ENCODE assay signal across 8 mouse cellular contexts in the genomic region with DNA sequence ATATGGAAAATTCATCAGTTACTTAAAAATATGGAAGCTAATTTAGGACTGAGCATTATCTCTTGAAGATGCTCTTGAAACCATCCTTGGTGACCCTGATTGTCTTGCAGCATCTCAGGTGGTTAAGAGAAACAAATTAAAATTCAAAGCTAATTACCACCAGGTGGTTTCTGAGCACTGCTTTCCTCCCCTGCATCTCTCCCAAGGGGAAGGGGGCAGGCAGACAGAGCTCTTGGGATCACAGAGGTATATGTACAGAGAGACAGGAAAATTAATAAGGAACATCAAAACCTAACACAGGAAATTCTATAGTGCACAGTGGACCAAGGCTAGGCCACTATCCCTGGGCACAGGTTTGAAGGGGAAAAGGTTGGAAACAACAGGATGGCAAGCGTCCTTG. TPM values are rescaled to one million over a fixed set of nuclear protein-coding genes. Genes with fewer than 3 reads are reported as not detected.
DNase-seq lines count a peak whose midpoint lies in the region; ATAC-seq and TF ChIP-seq lines count a peak whose summit lies in the region.

No protein-coding gene starts in this region.

- H3K27me3 ChIP-seq in hindbrain, embryonic 11.5 days (ENCODE audit: control insufficient read depth, insufficient read depth, low read length): no peaks in the 10 kb centered on the region

- H3K9me3 ChIP-seq in hindbrain, embryonic 11.5 days (ENCODE audit: control insufficient read depth, low read length): no peaks in the 10 kb centered on the region

- TF ChIP-seq CTCF in left cerebral cortex, adult 2 months (IDR thresholded peaks at IDR 0.05): no peak; the same call in 1 of the 2 replicates

- H3K4me3 ChIP-seq in left cerebral cortex, adult 2 months: peak overlapping the region; percentile 62
- H3K4me3 ChIP-seq in hindbrain, embryonic 11.5 days (ENCODE audit: low read depth, low read length): peak overlapping the region; percentile 32

- peak overlapping the region; percentile 81 for H3K27ac ChIP-seq in left cerebral cortex, adult 2 months
- no peak overlapping the region for H3K27ac ChIP-seq in hindbrain, embryonic 11.5 days (ENCODE audit: low read depth, low read length)

- no peak for DNase-seq in left cerebral cortex, adult 2 months (ENCODE audit: extremely low spot score in 1 of 2, low spot score in 2 of 2)
- DNase-seq in left cerebral cortex, adult 11 months (ENCODE audit: low spot score): no peak
- DNase-seq in c-Kit-positive CD71-positive TER-119-positive erythroid progenitor cells, embryonic 14.5 days (ENCODE audit: low spot score): peak; percentile 7
- DNase-seq in hindbrain, embryonic 11.5 days (ENCODE audit: low spot score): peak; percentile 8
- DNase-seq in urinary bladder, postnatal 36 days (ENCODE audit: low spot score in 2 of 2): no peak
- DNase-seq in ovary, adult 18-20 months (ENCODE audit: low spot score): no peak
- DNase-seq in Muller cell, postnatal 12 days (ENCODE audit: inconsistent ontology term): no peak

- no peaks in the 10 kb centered on the region for H3K36me3 ChIP-seq in hindbrain, embryonic 11.5 days (ENCODE audit: control insufficient read depth, insufficient read depth, low read length)

- 77% methylated on average over 1 of the region's 1 CpGs for WGBS in hindbrain, embryonic 11.5 days

- ATAC-seq in hindbrain, embryonic 11.5 days (ENCODE audit: low FRiP score): peak; percentile 34; the same call in 1 of the 2 replicates
- ATAC-seq in megakaryocyte progenitor cell, adult 5-6 weeks (replicated peaks; ENCODE audit: poor library complexity): peak; percentile 15; the same call in 1 of the 2 replicates

- peak overlapping the region; percentile 50 for H3K4me2 ChIP-seq in hindbrain, embryonic 11.5 days (replicated peaks; ENCODE audit: low read depth, low read length)

- no peak overlapping the region for H3K9ac ChIP-seq in hindbrain, embryonic 11.5 days (ENCODE audit: low read depth, low read length)

- intact Hi-C loops in left cerebral cortex, adult 2 months (cut with DNase I): loop anchor here (2.0 kb wide), 2 partner anchors 26 to 28 kb away; a partner anchor contains a TSS

- no peaks in the 10 kb centered on the region for H3K4me1 ChIP-seq in hindbrain, embryonic 11.5 days (replicated peaks; ENCODE audit: control insufficient read depth, insufficient read depth, low read length)

RNA-seq across cellular contexts. Expression of a gene that starts 0.5 kb away (rescaled TPM):
- total RNA-seq in left cerebral cortex, adult 2 months (2021): 1 to 10 TPM; 3.1 to 3.8 TPM
- polyA plus RNA-seq in hindbrain, embryonic 11.5 days (2014; fragmentation: Nextera tagmentation; extraction: Ambion mirVana): 1.6 and 1.7 TPM in 2 replicates
- 5.7 and 8.7 TPM in 2 replicates for total RNA-seq in megakaryocyte progenitor cell, adult 5-6 weeks (2015)
- total RNA-seq in megakaryocyte progenitor cell, adult 5-6 weeks (2017): 3.7 and 8.6 TPM in 2 replicates

RNA-seq across cellular contexts. Expression of a gene that starts 26.6 kb away (rescaled TPM):
- total RNA-seq in left cerebral cortex, adult 2 months (2021): 1 to 10 TPM; 4.2 to 4.9 TPM
- polyA plus RNA-seq in hindbrain, embryonic 11.5 days (2014; fragmentation: Nextera tagmentation; extraction: Ambion mirVana): 0.43 and 0.56 TPM in 2 replicates
- 0.24 and 0.81 TPM in 2 replicates for total RNA-seq in megakaryocyte progenitor cell, adult 5-6 weeks (2015)
- total RNA-seq in megakaryocyte progenitor cell, adult 5-6 weeks (2017): 1.6 TPM in 1 of 2 replicates, not detected in the other

RNA-seq across cellular contexts. Expression of a gene that starts 27.5 kb away (rescaled TPM):
- total RNA-seq in left cerebral cortex, adult 2 months (2021): 1 to 10 TPM in 1 of 2 experiments, under 1 TPM in 1; 0.81 to 1.8 TPM
- not detected in 2 replicates for polyA plus RNA-seq in hindbrain, embryonic 11.5 days (2014; fragmentation: Nextera tagmentation; extraction: Ambion mirVana)
- total RNA-seq in megakaryocyte progenitor cell, adult 5-6 weeks (2015): 0.72 and 1.5 TPM in 2 replicates
- total RNA-seq in megakaryocyte progenitor cell, adult 5-6 weeks (2017): 17.2 and 21.1 TPM in 2 replicates

RNA-seq across cellular contexts. Expression of a gene that starts 27.5 kb away (rescaled TPM):
- 1 to 10 TPM in 1 of 2 experiments, under 1 TPM in 1; 0.86 to 1.2 TPM for total RNA-seq in left cerebral cortex, adult 2 months (2021)
- polyA plus RNA-seq in hindbrain, embryonic 11.5 days (2014; fragmentation: Nextera tagmentation; extraction: Ambion mirVana): 0.75 and 1.2 TPM in 2 replicates
- 10.4 and 12.6 TPM in 2 replicates for total RNA-seq in megakaryocyte progenitor cell, adult 5-6 weeks (2015)
- 7.4 and 10.9 TPM in 2 replicates for total RNA-seq in megakaryocyte progenitor cell, adult 5-6 weeks (2017)

RNA-seq across cellular contexts. Expression of a gene that starts 42.7 kb away (rescaled TPM):
- not detected for total RNA-seq in left cerebral cortex, adult 2 months (2021)
- 0.25 TPM in 1 of 2 replicates, not detected in the other for polyA plus RNA-seq in hindbrain, embryonic 11.5 days (2014; fragmentation: Nextera tagmentation; extraction: Ambion mirVana)
- 1.7 and 2.1 TPM in 2 replicates for total RNA-seq in megakaryocyte progenitor cell, adult 5-6 weeks (2015)
- 1.00 and 1.2 TPM in 2 replicates for total RNA-seq in megakaryocyte progenitor cell, adult 5-6 weeks (2017)

Comparison
In these comparisons a context has a peak if more than half of its experiments do, and no peak if none do; other contexts are left out.
1. DNase-seq: peak in c-Kit-positive CD71-positive TER-119-positive erythroid progenitor cells, embryonic 14.5 days (single experiment) and hindbrain, embryonic 11.5 days (single experiment); none in left cerebral cortex, adult 2 months (0 of 2), left cerebral cortex, adult 11 months (single experiment), urinary bladder, postnatal 36 days (0 of 2), ovary, adult 18-20 months (single experiment) and Muller cell, postnatal 12 days (single experiment).